Mouse (Mus musculus) layer of hippocampus, adult 18-20 months (tissue): ENCODE measurements around the gene Plin1. TPM values are rescaled to one million over a fixed set of nuclear protein-coding genes. Genes with fewer than 3 reads are reported as not detected.
A peak's percentile ranks its signal among the peaks of the same experiment; 100 is the strongest.

ENCODE experiments used
- DNase-seq, 2 experiments: peaks; one replicate each; pipeline ENCODE4 v3.0.0; 2022; ENCODE audit warnings: low spot score in 2 of 2
- total RNA-seq, 2 experiments: library from RNA; stranded (reverse); gene quantifications; 2 replicates each; pipeline ENCODE4 v1.2.3; 2021

The Plin1 gene
- total RNA-seq, 2 experiments from 2014 or later, result 0.37 TPM; not detected in 1

DNA sequence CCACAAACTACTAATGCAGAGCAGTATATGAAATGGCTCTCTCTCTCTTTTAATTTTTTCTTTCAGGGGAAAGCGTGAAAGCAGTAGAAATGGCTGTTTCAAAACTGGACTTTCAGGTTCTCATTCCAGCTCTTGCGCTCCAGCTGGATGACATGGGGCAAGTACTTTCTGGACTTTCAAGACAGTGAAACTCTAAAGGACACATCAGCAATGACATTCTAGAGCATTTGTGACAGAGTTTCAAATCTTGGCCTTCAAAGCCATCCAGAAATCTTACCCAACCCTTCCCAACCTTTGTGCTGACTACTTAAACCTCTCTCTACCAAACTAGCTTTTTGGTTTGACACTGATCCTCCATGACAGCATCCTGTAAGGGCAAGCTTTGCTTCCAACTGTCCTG, 6.2 kb upstream of the Plin1 start:
- DNase-seq, result no peak

DNA sequence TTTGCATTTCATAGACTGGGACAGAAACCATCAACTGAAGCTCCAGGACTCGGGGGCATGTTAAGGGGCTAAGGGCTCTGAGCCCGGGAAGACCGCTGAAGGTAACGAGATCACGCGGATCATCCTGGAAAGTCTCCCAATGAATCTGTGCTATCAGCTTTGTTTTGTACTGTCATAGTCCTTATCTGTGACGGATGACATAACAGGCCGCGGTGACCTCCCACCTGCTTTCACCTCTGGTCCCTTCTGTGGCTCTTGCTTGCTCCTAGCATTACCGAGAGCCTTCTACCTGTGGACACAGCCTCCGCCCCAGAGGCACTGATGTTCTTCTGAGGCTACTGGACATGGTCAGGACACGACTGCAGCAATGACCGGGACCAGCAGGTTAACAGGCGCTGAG, 3.8 kb upstream of the Plin1 start:
- no peak for DNase-seq

DNA sequence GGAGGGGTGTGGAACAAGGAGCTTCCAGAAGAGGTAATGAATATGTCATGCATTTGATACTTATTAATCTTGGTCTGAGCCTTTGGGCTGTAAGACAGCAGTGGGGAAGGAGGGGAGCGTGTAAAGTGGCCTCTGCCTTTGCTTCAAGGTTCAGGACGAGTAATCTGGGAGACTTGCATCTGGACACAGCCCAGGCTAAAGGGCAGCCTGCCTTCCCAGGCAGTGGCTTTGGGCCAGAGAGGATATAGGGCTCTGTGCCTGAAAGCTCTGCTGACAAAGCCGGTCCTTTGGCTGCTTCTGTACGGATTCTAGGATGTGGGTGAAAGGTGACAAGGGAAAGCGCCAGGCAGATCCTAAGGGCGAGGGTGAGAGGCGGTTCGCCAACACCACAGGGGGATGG, 1.9 kb upstream of the Plin1 start:
- no peak for DNase-seq

DNA sequence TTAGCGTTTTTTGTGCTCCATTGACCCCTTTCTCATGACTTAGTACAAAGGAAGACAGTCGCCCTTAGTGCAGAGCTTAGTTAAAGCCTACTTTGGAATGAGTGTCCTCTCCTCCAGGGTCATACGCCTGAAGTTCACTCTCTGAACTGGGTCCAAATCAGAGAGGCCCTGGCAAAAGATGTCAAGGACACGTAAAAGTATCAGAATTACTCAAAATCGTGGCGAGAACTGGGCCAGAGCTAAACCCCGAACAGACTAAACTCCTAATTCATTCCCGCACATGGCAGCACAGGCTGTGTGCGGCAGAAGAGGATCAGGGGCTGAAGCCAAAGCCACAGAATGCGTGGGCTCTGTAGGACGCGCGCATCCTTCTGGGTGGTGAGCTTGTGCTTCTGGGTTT, 1.3 kb downstream of the Plin1 start:
- no peak for DNase-seq

DNA sequence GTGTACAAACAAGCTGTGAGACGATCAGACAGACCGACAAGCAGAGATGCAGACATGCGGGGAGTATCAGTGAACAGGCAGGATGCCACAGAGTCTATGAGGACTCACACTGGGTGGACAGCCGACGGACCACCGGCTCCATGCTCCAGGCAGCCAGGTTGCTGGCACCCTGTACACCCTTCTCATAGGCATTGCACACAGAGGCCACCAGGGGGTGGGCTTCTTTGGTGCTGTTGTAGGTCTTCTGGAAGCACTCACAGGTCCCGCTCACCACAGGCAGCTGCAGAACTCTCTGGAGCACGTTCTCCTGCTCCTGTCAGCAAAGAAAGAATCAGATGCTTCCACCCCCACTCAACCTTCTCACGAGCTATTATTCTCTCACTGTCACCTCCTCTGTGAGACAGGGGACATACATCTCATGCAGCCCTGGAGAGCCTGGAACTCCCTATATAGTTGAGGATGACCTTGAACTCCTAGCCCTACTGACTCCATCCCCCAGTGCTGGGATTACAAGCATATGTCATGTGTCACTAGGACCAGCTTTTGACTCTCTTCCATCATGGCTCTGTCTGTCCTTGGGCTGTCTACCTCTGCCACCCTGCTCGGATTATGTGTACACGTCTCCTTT, 2.8 kb downstream of the Plin1 start:
- DNase-seq, result no peak

DNA sequence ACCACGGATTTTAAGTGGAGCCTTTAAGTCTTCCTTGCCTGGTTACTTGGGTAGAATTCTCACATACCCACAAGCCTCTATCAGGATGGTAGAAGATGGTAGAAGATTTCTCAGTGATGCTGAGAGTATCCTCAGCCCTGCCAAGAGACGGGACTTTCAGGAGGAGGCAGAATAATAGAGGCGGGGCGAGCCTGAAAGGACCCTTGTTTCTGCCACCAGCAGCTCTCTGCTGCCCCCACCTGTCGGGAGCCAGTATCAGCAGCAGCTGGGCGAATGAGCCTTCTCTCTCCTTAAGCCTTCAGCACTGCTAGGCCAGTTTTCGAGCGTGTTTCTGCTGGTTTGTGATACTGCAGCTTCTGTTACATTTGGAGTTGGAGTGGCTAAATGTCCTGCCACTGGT, 3.5 kb downstream of the Plin1 start:
- DNase-seq, result peak; percentile 47 to 77

DNA sequence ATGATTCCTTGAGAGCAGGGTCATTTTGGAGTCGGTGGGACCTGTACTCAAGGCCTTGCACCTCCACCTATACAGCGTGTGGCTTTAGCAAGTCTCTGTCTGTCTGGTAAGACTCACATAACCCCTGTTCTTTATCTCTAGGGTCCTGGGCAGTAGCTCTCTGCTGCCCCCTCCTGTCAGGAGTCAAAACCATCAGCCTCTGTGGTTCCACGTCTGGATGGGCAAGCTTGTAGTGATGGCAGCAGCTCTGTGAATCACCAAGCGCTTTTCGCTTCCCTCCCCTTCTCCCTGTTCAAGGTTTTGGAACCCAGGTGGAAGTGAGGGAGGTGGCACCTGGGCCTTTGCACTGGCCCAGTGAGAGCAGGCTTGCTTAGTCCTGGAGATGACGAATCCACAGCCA, 4.5 kb downstream of the Plin1 start:
- DNase-seq, result peak in 1 of 2 experiments; percentile 69

DNA sequence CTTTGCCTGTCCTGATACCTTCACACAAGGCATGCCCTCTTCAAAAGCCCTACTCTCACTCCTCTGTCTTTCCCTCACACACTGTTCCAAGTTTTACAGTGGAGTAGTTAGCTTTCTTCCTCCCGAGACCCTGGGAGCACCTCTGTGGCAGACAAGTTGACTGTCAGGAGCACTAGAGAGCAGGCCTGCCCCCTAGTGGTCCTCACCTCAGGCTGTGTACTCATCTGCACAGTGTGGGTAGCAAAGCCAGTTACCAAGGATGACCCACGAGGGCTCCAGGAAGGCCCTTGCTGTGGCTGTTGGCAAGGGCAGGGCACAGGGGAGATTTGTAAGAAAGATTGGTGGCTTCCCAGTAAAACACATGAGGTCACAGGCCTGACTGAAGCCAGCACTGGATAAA, 5.6 kb downstream of the Plin1 start:
- peak in 1 of 2 experiments; percentile 67 for DNase-seq

DNA sequence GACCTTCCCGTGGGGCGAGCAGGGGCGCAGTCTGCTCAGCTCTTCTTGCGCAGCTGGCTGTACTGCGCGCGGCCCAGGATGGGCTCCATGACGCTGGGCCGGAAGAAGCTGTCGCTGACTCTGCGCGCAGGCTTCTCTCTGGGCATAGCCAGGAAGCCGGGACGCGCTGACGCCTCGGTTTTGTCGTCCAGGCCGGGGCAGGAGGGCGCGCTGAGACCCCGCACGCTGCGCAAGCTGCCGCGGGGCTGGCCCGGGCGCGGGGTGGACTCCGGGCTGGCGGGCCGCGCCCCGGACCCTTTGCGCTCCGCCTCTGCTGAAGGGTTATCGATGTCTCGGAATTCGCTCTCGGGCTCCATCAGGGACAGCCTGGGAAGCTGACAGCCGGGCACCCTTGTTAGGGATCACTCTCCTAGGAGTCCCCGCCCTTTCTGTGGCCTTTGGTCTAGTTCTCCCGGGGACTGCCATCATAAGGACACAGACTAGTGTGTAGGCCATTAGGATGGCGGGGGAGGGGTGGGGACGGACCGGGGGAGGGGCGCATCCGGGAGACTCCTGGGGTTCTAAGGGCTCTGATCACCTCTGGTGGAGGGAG, 11.2 kb downstream of the Plin1 start:
- peak in 1 of 2 experiments; percentile 33 for DNase-seq

DNA sequence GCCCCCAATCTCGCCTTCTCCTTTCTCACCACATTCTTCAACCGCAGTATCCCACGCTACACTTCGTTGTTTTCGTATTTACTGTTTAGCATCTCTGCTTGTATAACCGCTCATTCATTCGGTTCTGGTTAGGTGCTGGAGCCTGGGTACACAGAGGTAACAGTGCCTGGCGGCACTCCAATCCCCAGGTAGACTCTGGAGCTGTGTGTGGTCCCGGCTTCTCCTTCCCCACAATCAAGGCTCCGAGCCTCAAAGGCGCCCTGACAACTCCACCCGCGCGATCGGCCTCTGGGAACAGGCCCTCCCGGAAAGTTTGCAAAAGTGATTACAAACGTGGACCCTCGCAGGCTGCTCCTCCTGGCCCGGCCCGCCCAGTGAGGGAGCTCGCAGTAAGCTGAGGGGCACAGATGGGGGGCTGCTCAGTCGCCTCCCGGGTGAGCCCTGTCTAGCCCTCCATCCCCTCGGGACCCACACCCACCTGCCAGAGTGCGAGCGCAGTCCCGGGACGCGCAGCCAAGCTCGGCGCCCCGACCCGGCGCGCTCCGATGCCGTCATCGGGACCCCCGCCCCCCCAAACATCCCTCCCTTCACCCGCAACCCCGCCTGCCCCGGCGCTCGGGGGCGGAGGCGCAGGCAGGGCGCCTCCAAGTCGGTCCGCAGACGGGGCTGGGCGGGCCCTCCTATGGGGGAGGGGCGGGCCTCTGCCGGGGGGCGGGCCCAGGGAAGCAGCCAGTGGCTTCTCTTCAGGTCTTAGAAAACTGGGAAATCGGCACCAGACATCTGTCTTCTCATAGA, 17.3 kb downstream of the Plin1 start, which contains the start of gene Kif7:
Kif7 (minus strand) TSS at position 534 of the 795 bp plus-strand sequence.
- DNase-seq, result peak in 1 of 2 experiments; percentile 32

DNA sequence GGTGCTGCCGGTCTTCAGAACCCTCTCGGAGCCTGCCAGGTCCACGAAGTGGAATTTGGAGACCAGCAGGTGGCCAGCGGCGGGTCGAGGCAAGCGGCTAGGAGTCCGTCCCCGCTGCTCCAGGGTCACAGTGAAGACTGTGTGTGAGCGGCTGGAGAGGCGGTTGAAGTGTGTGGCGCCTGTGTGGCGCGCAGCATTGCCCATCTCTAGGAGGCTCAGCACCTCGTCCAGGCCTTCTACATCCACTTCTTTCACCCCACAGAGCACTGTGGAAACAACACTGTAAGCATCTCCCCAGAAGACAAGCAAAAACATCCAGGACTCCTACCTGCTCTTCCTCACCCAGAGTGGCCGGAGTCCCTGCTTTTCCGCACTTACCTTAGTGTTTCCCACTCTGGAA, 21.9 kb downstream of the Plin1 start:
- DNase-seq, result no peak

DNA sequence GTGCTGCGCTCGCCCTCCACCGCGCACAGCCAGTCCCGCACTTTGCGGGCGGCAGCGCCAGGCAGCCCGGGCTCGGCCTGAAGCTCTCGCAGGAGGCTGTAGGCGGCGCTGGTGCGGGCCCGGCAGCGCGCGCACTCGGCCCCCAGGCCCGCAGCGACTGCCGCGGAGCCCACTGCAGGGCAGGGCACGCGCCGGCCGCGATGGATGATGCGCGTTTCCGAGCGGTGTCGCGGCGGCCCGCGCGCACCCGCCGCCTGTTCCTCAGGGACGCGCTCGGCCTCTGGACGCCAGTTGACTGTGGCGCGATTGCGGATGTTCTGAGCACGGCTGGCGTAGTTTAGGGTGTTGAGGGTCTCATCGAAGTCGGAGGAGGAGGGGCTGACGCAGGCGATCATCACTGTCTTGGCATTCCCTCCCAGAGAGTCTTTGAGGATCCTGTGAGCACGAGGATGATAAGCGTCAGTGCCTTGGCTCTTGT, 22.5 kb downstream of the Plin1 start:
- DNase-seq, result peak; percentile 37 to 63

DNA sequence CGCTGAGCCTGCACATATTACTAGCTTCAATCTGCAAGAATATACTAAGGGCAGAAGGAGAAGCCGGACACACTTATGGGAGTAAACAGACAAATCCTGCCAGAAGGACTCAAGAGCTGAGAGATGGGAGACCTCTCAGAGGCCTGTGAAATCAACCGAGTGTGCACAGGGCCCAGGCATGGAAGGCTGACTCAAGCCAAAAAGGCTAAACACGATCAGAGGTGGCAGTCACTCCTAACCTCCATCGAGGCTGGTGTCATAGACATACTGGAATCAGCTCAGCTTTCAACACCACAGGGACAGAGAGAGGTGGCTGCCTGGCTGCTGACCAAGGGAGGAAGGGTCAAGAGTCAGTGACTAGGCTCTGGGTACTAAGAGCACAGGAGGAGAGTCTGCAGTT, 27.5 kb downstream of the Plin1 start:
- no peak for DNase-seq

DNA sequence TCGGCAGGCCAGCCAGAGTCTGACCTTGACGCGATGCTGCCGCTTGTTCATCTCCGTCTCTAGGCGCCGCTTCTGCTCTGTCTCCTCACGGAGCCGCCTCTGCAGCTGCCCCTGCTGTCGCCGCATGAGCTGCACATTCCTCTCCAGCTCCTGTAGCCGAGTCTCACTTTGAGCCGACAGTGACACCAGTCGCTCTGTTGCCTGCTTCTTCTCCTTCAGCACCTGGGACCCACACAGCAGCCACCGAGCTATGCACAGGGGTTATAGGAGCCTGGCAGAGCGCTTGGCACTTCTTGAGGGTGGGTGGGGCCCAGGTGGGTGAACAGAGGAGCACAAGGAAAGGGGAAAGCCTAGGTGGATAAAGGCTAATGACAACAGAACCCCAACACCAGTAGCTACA, 29.9 kb downstream of the Plin1 start:
- peak in 1 of 2 experiments; percentile 36 for DNase-seq

DNA sequence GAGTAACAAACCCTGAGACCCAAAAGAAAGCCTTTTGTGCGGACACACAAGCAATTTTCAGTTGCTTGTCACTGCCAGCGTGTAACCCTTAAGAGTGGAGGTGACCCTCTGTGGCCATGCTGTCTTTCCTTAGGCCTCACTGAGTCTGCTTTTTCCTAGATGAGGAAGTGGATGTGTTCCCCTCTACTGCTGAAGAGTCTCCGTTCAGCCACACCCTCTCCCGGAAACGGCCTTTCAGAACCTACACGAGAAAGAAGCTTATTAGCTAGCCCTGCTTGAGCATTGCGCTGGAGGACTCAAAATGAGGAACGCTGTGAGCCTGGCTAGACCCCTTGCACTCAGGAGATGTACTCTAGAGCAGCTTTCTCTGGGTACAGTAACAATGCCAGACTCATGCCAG, 36.2 kb downstream of the Plin1 start:
- no peak for DNase-seq

DNA sequence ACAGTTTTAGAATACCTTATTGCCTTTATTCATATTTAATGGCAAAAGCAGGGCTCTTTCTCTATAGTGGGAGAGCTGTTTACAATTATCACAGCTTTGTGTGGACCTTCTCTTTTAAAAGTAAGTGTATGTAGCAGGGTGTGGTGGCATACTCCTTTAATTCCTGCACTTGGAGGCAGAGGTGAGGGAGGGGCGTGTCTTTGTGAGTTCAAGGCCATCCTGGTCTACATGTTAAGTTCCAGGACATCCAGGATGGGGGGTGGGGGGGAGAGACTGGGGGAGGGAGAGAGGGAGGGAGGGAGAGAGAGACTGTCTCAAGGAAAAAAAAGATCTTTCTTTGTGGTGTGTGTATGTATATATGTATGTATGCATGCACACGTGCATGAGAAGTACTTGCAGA, 52.5 kb downstream of the Plin1 start:
- no peak for DNase-seq

DNA sequence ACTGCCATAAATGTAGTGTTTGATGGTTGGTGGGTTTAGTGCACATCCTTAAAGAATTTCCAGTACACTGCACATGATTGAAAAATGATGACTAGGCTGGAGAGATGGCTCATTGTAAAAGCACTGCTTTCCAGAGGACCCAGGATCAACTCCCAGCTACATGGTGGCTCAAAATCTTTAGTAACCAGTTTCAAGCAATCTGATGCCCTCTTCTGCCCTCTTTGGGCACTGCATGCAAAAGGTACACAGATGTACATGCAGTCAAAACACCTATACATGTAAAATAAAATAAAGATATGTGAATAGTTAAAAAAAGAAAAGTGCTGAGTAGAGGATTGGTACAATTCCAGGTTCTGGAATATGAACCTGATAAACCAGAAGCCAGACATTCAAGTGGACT, 53.5 kb downstream of the Plin1 start:
- no peak for DNase-seq

DNA sequence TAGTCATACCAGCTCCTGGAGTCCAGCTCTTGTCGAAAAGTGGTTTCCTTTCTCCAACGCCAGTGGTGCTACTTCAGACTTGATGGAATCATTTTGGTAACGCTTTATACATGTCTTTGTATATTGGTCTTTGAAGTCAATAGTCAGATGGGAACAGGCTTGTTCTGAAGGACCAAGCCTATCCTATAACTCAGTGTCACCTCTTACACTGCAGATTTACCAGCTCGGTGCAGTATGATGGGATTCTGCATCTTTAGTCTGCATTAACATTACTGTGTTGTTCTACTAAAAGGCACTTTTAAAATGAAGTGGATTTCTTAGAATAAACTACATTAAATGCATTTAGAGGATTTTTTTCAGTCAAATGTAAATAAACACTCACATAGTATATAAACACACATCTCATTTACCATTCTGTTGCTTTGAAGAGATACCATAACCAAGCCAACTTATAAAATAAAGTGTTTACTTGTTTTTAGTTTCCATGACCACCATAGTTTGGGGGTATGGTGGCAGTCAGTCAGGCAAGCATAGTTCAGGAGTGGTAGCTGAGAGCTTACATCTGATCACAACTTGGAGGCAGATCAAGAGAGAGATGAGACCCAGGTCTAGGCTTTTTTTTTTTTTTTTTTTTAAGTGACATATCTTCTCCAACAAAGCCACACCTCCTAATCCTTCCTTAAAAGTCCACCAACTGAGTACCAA, 61.7 kb downstream of the Plin1 start:
- DNase-seq, result no peak
